Mouse (Mus musculus): ENCODE data around the gene Gm45021. TPM values are rescaled to one million over a fixed set of nuclear protein-coding genes. Genes with fewer than 3 reads are reported as not detected.

Gm45021 gene
- total and polyA plus RNA-seq, 2 experiments from 2014 or later: not detected

GRCm38 (mm10) chr6:48555956-48556355 is 33.5 kb upstream of the Gm45021 start:
- H3K4me1 ChIP-seq (ENCODE audit: insufficient read depth): peaks cover 14% of the 10 kb centered on the region
- H3K4me2 ChIP-seq (ENCODE audit: low read depth): peak overlapping the region; percentile 67; the same call in 1 of the 2 replicates
- H3K9ac ChIP-seq: no peak overlapping the region
- no peak for TF ChIP-seq CTCF (IDR thresholded peaks at IDR 0.05; ENCODE audit: low read depth)
- no peak overlapping the region for H3K4me3 ChIP-seq (ENCODE audit: low read depth, low read length)
- no peak overlapping the region for H3K27ac ChIP-seq (ENCODE audit: low read depth, low read length)
- H3K9me3 ChIP-seq (ENCODE audit: low read length): no peaks in the 10 kb centered on the region
- H3K36me3 ChIP-seq (ENCODE audit: insufficient read depth): 0 out of 2 replicates have a peak, but pooled peaks cover 3% of the 10 kb centered on the region
- WGBS: 96% methylated on average over 3 of the region's 3 CpGs
- no peak for DNase-seq
- no peaks in the 10 kb centered on the region for H3K27me3 ChIP-seq (ENCODE audit: insufficient read depth, low read length)
- no peak for ATAC-seq

- 92% methylated on average over 4 of the region's 4 CpGs for WGBS
Observed at GRCm38 (mm10) chr6:48565693-48566310, 23.6 kb upstream of the Gm45021 start.

GRCm38 (mm10) chr6:48566312-48566711 is 23.1 kb upstream of the Gm45021 start:
- no peaks in the 10 kb centered on the region for H3K9me3 ChIP-seq (ENCODE audit: low read length)
- no peak for DNase-seq
- H3K36me3 ChIP-seq (ENCODE audit: insufficient read depth): peaks cover 19% of the 10 kb centered on the region; the same call in 1 of the 2 replicates
- ATAC-seq: no peak
- H3K4me2 ChIP-seq (ENCODE audit: low read depth): no peak overlapping the region
- WGBS: 19% methylated on average over 5 of the region's 5 CpGs
- H3K27ac ChIP-seq (ENCODE audit: low read depth, low read length): no peak overlapping the region
- no peak overlapping the region for H3K9ac ChIP-seq
- no peak for TF ChIP-seq CTCF (IDR thresholded peaks at IDR 0.05; ENCODE audit: low read depth)
- no peaks in the 10 kb centered on the region for H3K4me1 ChIP-seq (ENCODE audit: insufficient read depth)
- H3K4me3 ChIP-seq (ENCODE audit: low read depth, low read length): no peak overlapping the region
- H3K27me3 ChIP-seq (ENCODE audit: insufficient read depth, low read length): no peaks in the 10 kb centered on the region

More at GRCm38 (mm10) chr6:48565693-48566310, 23.6 kb upstream of the Gm45021 start:
- Histone ChIP-seq H3K9me3 (ENCODE audit: low read length) (no peaks in the 10 kb centered on the region), H3K27me3 (ENCODE audit: insufficient read depth, low read length) (no peaks in the 10 kb centered on the region), H3K9ac (no peak overlapping the region), H3K4me1 (ENCODE audit: insufficient read depth) (no peaks in the 10 kb centered on the region), H3K4me2 (ENCODE audit: low read depth) (no peak overlapping the region), H3K4me3 (ENCODE audit: low read depth, low read length) (no peak overlapping the region), H3K27ac (ENCODE audit: low read depth, low read length) (no peak overlapping the region), H3K36me3 (ENCODE audit: insufficient read depth) (peaks cover 19% of the 10 kb centered on the region; the same call in 1 of the 2 replicates)
- no peak for ATAC-seq
- DNase-seq: no peak
- TF ChIP-seq CTCF (IDR thresholded peaks at IDR 0.05; ENCODE audit: low read depth): no peak

DNA sequence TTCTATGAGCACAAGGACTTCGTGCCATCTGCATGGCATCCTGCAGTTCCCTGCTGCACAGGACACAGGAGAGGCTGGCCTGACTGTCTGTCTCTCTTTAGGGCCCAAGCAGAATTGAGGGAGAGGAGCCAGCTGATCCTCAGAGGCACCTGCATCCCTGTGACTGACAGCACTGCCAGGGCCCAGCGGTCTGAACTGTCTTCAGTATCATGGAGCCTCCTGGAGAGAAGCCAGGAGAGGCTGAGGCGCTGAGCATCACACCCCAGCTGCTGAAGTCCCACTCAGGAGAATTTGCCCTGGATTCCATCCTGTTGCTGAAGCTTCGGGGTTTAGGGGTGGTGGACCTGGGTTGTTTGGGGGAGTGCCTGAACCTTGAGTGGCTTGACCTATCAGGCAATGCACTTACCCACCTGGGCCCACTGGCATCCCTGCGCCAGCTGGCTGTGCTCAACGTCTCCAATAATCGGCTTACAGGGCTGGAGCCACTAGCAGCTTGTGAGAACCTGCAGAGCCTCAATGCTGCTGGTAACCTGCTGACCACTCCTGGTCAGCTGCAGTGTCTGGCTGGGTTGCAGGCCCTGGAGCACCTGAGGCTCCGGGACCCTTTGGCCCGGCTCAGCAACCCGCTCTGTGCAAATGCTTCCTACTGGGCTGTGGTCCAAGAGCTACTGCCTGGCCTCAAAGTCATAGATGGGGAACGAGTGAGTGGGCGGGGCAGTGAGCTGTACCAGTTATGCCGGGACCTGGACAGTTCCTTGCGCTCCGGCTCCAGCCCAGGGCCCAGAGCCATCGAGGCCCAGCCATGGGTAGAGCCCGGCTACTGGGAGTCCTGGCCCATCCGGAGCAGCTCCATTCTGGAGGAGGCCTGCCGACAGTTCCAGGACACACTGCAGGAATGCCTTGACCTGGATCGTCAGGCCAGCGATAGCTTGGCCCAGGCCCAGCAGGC is 21.1 kb upstream of the Gm45021 start:
- no peak for TF ChIP-seq CTCF (IDR thresholded peaks at IDR 0.05; ENCODE audit: low read depth)
- Histone ChIP-seq H3K4me3 (ENCODE audit: low read depth, low read length) (no peak overlapping the region), H3K4me1 (ENCODE audit: insufficient read depth) (no peaks in the 10 kb centered on the region), H3K9ac (no peak overlapping the region), H3K27ac (ENCODE audit: low read depth, low read length) (no peak overlapping the region), H3K9me3 (ENCODE audit: low read length) (no peaks in the 10 kb centered on the region), H3K36me3 (ENCODE audit: insufficient read depth) (peaks cover 15% of the 10 kb centered on the region; the same call in 1 of the 2 replicates), H3K4me2 (ENCODE audit: low read depth) (no peak overlapping the region), H3K27me3 (ENCODE audit: insufficient read depth, low read length) (no peaks in the 10 kb centered on the region)
- WGBS: 72% methylated on average over 21 of the region's 21 CpGs
- ATAC-seq: peak; percentile 18; the same call in 1 of the 2 replicates
- DNase-seq: no peak

- no peaks in the 10 kb centered on the region for H3K27me3 ChIP-seq (ENCODE audit: insufficient read depth, low read length)
- no peak overlapping the region for H3K4me3 ChIP-seq (ENCODE audit: low read depth, low read length)
- no peak overlapping the region for H3K27ac ChIP-seq (ENCODE audit: low read depth, low read length)
- H3K4me2 ChIP-seq (ENCODE audit: low read depth): no peak overlapping the region
- H3K9ac ChIP-seq: no peak overlapping the region
- WGBS: 87% methylated on average over 8 of the region's 8 CpGs
- H3K9me3 ChIP-seq (ENCODE audit: low read length): no peaks in the 10 kb centered on the region
- no peak for ATAC-seq
- no peak for TF ChIP-seq CTCF (IDR thresholded peaks at IDR 0.05; ENCODE audit: low read depth)
- DNase-seq: no peak
- H3K4me1 ChIP-seq (ENCODE audit: insufficient read depth): no peaks in the 10 kb centered on the region
- peaks cover 15% of the 10 kb centered on the region; the same call in 1 of the 2 replicates for H3K36me3 ChIP-seq (ENCODE audit: insufficient read depth)
Observed at GRCm38 (mm10) chr6:48569065-48569807, 20.2 kb upstream of the Gm45021 start.

GRCm38 (mm10) chr6:48572014-48572413 is 17.4 kb upstream of the Gm45021 start:
- DNase-seq: no peak
- Histone ChIP-seq H3K4me3 (ENCODE audit: low read depth, low read length) (no peak overlapping the region), H3K9ac (no peak overlapping the region), H3K4me2 (ENCODE audit: low read depth) (no peak overlapping the region), H3K27ac (ENCODE audit: low read depth, low read length) (no peak overlapping the region), H3K36me3 (ENCODE audit: insufficient read depth) (peaks cover 3% of the 10 kb centered on the region; the same call in 1 of the 2 replicates), H3K9me3 (ENCODE audit: low read length) (no peaks in the 10 kb centered on the region), H3K4me1 (ENCODE audit: insufficient read depth) (no peaks in the 10 kb centered on the region), H3K27me3 (ENCODE audit: insufficient read depth, low read length) (no peaks in the 10 kb centered on the region)
- WGBS: 94% methylated on average over 5 of the region's 5 CpGs
- no peak for ATAC-seq
- no peak for TF ChIP-seq CTCF (IDR thresholded peaks at IDR 0.05; ENCODE audit: low read depth)
